Mouse (Mus musculus) G1E-ER4 (cell line): ENCODE results near the gene Gorasp2. TPM values are rescaled to one million over a fixed set of nuclear protein-coding genes. Genes with fewer than 3 reads are reported as not detected.

Experiments used
- GATA1 ChIP-seq: IDR thresholded peaks from one replicate; pipeline ENCODE4 v1.8.0; 2012; ENCODE audit warnings: low read length, inconsistent platforms
- polyA plus RNA-seq: library from polyadenylated mRNA; stranded (reverse); fragments of >175 nt; gene quantifications from 2 replicates; pipeline ENCODE4 v1.2.3, GENCODE M21; 2012

The Gorasp2 gene
- 67.5 and 89.0 TPM in 2 replicates for polyA plus RNA-seq

DNA sequence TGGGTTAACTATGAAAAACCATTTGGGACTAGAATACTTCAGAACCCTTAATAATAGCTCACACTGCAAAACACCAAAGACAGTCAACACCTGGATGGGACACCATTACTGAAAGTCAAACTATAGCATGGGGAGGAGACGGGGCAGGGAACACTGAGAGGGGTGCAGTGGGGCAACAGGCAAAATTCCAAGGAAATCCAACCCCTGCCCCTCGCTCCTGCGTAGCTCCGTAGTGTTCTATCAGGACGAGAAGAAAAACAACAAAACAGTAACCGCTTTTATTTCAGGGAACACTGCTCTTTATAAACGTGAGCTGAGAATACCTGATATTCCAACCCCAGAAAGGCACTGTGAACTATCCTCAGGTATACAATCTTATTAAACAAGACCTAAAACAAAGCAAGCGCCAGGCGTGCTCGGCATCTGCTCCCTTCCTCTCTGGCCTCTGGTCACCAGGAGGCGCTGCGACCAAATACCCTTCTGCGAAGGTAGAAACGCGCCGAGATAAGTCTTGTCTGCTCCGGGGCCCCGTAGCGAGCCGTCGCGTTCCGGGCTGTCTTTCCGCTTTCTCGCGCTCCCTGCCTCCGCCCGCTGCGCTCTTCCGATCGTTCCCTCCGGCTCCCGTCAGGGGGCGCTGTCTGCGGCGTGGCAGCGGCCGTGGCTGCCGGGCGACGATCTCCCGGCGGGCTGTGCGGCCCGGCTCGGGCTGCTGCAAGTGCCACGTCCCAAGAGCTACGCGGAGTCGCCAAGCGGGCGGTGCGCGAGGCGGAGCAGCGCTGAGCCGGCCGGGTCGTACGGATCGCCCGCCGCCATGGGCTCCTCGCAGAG is at the start of gene Gorasp2:
TSS of gene Gorasp2 (plus strand) at position 690 of the 828 bp plus-strand sequence.
- no peak for TF ChIP-seq GATA1

DNA sequence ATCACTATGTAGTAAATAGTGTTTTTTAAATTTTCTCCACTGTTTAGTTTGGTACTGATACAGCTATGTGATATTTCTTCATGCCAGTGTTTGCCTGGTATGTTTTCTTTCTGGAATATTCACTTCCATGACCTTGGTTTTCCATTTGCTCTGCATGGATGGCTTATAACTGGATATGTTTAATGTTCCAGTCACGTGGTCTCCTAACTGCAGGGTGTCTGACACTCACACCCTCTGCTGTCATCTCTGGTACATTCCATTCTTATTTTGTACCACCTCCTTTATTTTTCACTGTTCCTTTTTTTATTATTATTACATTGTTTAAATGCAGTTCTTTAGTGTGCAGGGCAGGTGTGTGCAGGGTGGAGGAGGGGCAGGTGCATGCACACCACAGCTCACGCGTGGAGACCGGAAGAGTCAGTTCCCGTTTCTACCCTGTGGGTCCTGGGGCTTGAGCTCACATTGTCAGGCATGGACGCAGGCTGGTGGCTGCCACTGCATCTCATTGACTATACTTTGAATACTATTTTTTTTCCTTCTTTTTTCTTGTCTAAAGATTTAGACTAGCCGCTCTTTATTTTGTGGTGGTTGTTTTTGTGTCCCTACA is 46.5 kb upstream of the Gorasp2 start:
- TF ChIP-seq GATA1, result no peak

DNA sequence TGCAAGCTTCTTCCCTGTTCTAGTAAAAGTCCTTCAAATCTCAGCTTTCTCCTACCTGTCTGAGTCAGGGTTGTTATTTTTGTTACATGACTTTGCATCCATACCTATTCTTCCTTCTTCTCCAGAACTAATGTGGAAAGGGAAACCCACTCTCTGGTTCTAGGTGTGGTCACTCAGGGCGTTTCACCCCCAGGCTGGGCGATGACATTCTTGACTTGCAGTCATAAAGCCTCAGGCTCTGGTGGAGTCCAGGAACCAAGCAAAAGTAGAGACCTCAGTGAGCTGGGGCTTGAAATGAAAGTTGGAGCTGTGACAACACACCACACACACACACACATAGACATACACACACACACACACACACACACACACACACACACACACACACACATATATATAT is 45.3 kb upstream of the Gorasp2 start:
- no peak for TF ChIP-seq GATA1

DNA sequence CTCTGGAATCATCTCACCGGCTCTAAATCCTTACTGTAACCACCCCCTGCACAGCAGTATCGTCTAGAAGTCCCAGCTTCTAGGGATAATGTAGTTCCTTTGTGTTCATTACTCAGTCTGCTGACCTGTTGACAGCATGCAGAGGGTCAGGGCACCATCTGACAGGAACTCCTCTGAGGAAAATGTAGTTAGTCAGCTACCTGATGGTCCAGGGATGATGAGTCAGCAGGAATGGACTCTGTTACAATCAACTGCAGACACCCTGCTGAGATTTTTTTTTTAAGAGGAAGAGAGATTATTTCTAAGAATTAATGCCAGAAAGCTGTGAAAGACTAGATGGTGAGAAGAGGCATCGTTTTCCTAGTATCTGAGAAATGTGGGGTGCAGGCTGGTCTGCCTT is 44.8 kb upstream of the Gorasp2 start:
- TF ChIP-seq GATA1, result no peak

DNA sequence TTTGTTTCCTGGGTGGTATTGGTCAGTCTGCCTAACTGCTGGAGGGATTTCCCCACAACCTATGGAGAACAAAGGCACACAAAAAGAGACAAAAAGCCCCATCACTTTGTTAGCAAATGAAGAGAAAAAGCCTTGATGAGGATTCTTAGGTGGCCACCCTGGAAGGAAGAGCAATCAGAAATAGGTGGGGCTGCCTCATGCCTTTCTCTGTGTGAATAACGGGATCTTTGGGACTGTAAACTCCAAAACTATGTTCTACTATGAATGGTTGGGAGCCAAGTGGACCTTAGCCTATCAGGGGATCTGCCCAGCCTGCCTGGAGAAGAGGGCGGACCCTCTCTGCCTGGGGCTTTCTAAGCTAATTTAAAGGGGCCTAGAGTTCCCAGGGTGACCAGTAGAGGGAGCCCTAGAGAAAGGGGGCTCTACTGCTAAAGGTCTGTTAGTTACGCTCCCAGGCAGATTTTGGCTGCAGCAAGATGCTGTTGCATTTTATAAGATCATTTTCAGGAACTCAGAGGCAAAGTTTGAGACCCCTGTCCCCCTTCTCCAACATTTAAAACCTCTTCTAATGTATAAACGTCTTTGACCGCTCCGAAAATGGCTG is 42.0 kb upstream of the Gorasp2 start:
- no peak for TF ChIP-seq GATA1

DNA sequence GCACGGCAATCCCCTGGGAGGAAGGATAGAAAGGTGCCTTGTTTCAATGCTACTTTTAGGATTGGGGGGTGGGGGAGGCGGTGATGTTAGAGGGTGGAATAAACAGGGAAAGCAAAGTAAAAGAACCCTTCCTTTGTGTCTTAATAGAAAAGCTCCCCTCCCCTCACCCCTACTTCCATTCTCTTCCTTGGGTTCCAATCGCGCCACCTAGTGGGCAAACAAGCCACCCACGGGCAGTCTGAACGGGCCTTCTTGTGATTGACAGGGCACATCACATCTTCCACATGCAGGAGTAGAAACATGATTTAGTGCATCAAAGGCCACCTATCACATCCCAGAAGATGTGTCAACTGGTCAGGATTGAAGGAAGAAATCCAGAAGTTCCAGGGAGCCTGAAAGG is 41.2 kb upstream of the Gorasp2 start:
- no peak for TF ChIP-seq GATA1

DNA sequence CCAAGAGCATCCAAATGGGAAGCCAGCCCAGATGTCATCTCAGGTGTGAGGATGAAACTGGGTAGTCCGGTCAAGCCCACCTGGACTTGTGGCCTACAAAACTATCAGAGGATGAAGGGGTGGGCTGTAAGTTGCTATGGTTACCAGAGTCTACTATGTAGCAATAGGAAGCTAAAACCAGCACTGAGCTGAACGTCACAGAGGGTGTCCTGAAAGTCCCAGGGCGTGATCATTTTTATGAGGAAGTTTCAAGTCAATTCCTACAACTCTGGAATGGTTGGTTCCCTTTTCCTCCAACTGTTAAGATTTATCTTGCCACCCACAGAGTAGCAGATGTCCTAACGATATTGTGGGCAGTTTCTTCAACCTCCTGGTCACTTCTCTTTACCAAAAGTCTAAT is 39.1 kb upstream of the Gorasp2 start:
- TF ChIP-seq GATA1, result no peak

DNA sequence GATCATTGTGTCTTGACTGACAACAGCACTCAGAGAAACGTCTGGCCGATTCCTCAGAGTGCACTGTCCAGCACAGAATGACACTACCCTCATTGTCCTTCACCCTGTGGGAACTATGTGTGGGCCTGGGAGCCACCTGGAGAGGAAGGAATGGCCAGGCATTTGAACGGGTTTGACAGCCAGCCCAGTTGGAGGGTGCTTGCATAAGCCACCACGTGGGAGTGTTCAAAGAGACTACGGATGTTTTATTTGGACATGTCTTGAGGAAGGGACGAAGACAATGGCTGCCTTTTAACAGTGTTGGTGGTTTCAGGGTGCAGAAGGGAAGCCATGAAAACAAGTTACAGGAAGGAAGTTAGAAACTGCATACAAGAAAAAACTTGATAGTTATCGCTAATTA is 35.6 kb upstream of the Gorasp2 start:
- no peak for TF ChIP-seq GATA1

DNA sequence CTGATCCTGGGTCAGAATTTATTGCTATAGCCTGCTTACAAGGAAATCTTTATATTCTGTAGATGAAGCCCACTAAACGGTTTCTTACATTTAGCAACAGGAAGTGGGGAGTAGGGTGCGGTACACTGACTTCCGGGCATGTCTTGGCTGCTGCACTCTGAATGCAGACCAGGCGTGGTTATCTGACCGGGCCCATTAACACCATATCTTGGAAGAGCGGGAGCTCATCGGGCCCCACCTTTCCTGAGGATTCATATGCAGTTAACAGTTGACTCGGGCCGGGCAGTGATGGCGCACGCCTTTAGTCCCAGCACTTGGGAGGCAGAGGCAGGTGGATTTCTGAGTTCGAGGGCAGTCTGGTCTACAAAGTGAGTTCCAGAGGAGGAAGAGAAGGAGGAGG is 33.0 kb upstream of the Gorasp2 start:
- TF ChIP-seq GATA1, result no peak

DNA sequence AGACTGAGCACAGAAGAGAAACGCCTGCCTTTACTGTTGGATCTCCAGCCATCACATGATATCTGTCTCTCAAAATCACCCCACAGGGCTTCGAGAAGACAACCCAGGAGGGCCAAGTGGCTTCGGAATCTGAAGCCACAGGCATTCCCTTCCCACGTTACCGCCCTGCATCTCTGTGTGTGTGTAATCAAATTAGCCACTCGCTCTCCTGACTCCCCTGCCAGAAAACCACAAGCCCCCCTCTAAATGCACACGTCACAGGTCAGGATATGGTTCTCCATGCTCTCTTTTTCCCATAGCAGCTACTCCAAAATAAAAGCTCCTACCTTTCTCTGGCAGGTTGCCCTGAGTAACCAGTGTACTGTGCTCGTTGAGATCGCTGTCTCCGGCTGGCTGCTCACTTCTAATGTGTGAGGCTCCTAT is 32.0 kb upstream of the Gorasp2 start:
- TF ChIP-seq GATA1, result no peak

DNA sequence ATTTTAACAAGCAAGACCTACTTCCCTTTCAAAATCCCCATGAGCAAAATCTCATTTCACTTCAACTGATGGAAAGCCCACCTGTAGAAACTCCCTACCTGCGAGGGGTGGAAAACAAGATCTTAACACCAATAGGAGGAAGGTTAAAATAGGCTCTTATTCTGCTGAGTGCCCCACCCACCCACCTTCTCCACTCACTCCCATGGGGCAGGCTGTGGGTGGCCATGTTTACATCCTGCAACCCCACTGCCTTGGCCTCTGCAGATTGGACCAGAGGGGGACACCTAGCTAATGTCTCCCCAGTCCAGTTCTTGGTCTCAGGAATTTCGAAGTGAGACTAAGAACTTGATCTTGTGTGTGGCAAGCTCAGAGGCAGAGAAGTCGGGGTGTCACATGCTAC is 31.5 kb upstream of the Gorasp2 start:
- TF ChIP-seq GATA1, result no peak

DNA sequence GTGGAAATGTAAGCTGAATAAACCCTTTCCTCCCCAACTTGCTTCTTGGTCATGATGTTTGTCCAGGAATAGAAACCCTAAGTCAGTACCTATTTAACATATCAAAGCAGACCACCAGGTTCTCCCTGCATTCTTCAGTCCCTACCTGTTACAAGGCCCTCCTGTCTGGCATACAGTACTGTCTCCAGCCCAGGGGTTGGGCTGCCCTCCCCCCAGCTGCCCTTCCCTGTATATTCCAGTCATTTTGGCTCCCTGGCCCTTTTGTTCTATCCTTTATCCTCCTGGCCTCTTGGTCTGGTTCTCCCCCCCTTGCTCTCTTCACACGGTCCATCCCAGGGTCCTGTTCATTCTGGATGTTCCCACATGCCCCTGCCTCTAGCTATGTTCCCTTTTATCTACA is 30.1 kb upstream of the Gorasp2 start:
- TF ChIP-seq GATA1, result no peak

DNA sequence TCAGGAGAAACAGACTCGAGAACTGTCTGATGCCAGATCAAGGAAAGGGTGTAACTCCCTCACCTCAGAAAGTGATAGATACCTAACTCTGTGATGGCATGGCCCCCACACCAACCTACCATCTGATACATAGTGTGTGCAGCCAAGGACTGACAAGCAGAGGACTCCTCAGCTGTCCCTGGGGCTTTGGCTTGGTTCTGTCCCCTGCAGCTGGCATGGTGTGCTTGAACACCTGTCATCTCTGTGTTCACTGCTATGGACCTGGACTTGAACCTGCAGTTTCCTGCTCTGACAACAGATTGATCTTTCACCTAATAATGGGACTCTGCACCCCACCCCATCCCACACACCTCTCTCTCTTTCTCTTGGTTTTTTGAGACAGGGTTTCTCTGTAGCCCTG is 29.0 kb upstream of the Gorasp2 start:
- TF ChIP-seq GATA1, result no peak

DNA sequence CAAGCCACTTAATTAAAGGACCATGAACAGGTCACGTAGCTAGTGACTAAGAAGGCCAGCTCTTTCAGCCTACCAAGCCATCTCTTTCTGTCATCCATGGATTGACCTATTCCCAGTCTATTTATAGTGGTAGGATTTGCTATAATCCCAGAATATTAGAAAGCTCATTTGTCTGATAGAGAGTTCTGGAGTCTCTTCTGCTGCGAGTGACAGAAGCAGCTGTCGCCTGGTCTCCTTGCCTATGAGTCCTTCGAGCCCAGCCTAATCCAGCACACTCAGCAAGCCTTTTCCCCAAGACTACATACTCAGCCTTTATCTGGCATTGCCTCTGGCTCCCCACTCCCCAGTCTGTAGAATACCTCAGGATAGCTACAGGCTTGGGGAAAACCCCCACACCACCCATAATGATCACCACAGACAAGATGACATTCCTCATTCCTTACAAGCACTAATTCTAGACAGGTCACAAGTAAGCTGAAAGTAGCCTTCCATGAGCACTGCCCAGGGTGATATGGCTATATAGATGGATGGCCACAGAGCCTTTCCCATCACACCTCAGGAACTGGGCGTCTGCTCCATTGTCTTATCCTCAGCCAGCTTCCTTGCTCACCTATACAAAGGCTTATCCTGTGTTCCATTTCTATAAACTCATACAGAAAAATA is 27.2 kb upstream of the Gorasp2 start:
- TF ChIP-seq GATA1, result no peak

DNA sequence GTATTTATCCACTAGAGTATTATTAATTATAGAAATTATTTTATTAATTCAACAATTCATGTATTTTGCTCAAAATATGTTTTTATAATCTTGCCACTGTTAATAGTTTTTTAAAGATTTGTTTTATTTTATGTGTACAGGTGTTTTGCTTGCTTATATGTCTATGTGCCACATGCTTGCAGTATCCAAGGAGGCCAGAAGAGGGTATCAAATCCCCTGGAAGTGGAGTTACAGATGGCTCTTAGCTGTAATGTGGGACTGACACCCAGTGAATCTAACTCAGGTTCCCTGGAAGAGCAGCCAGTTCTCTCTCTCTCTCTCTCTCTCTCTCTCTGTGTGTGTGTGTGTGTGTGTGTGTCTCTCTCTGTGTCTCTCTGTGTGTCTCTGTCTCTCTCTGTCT is 20.4 kb upstream of the Gorasp2 start:
- no peak for TF ChIP-seq GATA1

DNA sequence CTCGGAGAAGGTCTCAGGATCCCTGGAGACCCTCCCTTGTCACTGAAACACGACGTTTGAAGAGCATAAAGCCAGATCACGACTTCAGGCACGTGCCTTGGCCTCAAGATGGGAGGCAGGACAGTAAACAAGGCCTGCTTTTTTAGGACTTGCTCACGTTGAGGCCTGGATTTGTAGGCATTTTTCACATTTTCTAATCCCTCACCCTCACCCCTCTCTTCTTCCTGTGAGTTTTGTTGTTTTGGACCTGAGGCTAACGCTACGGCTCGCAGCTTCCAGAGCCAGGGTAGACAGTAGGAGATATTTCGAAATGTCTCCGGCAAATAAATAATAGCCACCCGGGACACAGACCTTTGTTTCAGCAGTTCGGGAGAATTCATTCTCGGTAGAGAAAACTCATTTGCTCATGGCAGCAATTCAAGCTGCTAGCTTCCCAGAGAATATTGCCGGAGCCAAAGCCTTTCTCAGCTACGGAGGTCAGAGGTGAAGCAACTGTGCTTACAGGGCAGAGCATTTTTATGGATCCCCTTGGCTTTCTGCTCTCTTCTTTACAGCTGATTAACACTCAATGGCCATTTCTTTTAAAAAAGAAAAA is 18.3 kb upstream of the Gorasp2 start:
- TF ChIP-seq GATA1, result no peak
